Mouse (Mus musculus) duodenum, adult 2 months (tissue): Measurements from ENCODE around the gene Gm10912. TPM values are rescaled to one million over a fixed set of nuclear protein-coding genes. Genes with fewer than 3 reads are reported as not detected.

ENCODE experiments used
- polyA plus RNA-seq: library from polyadenylated mRNA; depleted of rRNA; stranded (reverse); fragments of >200 nt; gene quantifications from 2 replicates; pipeline ENCODE4 v1.2.3, GENCODE M21; 2012; ENCODE audit warnings: low replicate concordance; rRNA removed

Gm10912 gene
- polyA plus RNA-seq = not detected in 2 replicates

GRCm38 (mm10) chr2:104065526-104065925 lies at the start of gene Gm10912:
Gm10912 (plus strand) TSS chr2:104065826.

DNA sequence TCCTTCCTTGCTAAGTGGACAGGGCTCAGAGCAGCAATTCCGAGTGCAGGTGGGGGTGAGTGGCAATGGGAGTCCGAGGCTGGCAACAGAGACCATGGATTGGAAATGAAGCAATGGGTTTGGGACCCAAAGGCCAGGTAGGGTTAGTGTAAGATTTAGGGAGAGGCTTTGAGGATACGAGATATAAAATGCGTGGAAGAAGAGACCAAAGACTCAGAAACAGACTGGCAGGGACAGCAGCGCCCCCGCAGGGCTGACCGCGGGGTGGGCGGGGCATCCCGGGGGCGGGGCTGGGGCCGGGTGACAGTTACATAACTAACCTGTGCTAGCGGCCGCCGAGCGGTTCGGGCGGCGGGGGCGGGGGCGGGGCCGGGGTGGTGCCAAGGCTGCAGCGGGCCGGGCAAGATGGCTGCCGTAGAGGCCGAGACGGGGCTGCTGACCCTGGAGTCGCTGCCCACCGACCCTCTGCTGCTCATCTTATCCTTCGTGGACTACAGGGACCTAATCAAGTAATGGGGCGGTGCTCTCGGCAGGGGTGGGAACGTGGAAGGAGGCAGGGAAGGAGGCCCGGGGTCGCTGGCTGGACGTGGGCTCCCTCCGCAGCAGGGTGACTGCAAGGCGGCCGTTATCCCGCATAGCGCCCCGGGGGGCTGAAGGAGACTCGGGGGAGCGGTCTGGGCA lies 38.0 kb upstream of the Gm10912 start, which contains the start of gene Fbxo3:
TSS of gene Fbxo3 (plus strand) at position 264 of the 681 bp plus-strand sequence.

DNA sequence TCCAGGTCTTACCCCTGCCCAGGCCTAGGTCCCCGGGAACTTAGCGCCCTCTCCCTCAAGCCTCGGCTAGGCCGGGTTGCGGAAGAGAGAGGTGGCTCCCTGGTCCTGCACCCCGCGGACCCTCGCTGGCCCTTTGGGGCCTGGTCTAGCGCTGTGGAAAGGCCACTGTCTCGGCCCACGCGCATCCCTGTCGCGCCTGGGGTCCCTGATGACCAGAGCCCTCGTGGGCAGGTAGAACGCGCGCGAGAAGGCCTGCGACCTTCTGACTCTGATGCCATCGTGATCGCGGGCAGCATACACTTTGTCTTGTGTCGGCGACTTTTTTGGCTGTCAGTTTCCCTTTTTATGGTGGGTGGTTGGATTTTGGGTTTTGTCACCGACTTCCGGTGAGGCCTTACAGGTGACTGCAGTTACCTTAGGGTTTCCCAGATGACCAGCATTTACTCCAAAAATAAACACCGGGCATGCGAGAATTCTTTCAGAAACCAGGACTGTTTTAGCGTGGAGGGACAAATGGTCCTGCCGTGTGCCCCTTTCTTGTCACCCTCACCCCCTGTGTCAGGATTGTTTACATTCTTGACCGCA lies 37.4 kb upstream of the Gm10912 start, which contains the start of gene 4931422A03Rik:
TSS of gene 4931422A03Rik (minus strand) at position 223 of the 585 bp plus-strand sequence.

DNA sequence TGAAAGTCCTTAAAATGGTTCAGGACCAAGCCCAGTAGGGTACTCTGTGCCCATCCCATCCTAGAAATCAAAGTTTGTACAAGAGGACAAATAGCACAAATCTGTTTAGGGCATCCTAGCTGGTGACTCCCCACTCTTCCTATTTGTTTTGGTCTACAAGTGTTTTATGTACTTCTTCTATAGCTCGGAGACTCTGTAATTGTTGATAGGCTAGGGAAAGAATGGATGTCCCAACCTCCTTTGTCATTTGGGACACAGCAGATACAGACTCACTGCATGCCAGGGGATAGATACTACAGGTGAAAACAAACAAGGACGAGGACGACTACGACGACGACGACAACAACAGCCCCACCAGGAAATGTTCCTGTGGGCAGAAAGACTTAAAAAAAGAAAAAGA lies 2.8 kb downstream of the Gm10912 start, which contains the start of gene Gm10799:
TSS of gene Gm10799 (minus strand) at position 101 of the 400 bp plus-strand sequence.

DNA sequence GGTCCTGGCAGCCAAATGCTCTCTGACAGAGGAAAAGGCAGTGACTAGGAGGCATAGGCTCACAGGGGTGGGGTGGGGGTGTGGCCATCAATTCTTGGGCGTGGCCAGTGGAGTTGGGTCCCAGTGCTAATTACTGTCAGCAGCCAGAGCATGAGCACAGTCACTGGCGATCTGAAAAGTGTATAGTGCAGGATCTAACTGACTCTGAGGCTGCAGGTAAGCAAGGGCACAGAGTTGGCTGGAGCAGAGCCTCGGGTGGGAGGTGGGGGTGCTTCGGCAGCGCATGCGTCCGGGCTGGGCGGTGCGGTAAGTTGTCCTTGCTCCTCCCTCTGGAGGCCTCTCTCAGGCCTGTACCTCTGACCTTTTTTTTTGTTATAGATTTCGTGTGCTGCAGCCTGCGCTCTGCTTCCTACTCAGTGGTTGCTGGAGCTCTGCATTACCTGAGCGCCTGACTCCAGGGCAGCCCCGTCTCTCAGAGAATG lies 4.1 kb downstream of the Gm10912 start, which contains the start of gene Cd59b:
TSS of gene Cd59b (plus strand) at position 146 of the 482 bp plus-strand sequence.

DNA sequence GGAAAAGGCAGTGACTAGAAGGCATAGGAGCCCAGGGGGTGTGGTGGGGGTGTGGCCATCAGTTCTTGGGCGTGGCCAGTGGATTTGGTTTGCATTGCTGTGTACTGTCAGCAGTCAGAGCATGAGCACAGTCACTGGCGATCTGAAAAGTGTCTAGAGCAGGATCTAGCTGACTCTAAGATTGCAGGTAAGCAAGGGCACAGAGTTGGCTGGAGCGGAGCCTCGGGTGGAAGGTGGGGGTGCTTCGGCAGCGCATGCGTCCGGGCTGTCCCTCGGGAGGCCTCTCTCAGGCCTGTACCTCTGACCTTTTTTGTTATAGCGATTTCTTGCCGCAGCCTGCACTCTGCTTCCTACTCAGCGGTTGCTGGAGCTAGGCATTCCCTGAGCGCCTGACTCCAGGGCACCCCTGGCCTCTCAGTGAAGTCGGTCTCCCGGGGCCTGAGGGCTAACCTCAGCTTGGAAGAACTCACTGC lies 30.2 kb downstream of the Gm10912 start, which contains the start of gene Cd59a:
TSS of gene Cd59a (plus strand) at position 61 of the 473 bp plus-strand sequence.

Other genes with a start within 250 kb of the Gm10912 start
- gene Lmo2, start 107.8 kb upstream of the Gm10912 start, polyA plus RNA-seq = 4.4 and 7.9 TPM in 2 replicates
- 2.9 and 3.5 TPM in 2 replicates for gene Fbxo3, start 38.1 kb upstream of the Gm10912 start, polyA plus RNA-seq
- gene 4931422A03Rik, start 37.5 kb upstream of the Gm10912 start, polyA plus RNA-seq = not detected in 2 replicates
- not detected in 2 replicates for gene Gm10799, start 2.7 kb downstream of the Gm10912 start, polyA plus RNA-seq
- gene Cd59b, start 4.0 kb downstream of the Gm10912 start, polyA plus RNA-seq = 0.71 and 2.7 TPM in 2 replicates
- gene Cd59a, start 30.0 kb downstream of the Gm10912 start, polyA plus RNA-seq = 3.1 and 3.4 TPM in 2 replicates
- 0.23 TPM in 1 of 2 replicates, not detected in the other for gene A930018P22Rik, start 56.9 kb downstream of the Gm10912 start, polyA plus RNA-seq